Mouse (Mus musculus) B cell, adult 2 months (primary cell): Measurements from ENCODE around the gene Fhit.
"Not testable (repeated sequence)": the region's sequence is repeated elsewhere in the genome, so short reads cannot be mapped to it uniquely, and the experiment has no call there.

ENCODE experiments used
- DNase-seq, 2 experiments: peaks; one replicate each; pipeline ENCODE4 v3.0.0; 2022

The Fhit gene

GRCm38 (mm10) chr14:10917893-10918803 is 243.7 kb downstream of the Fhit start:
- DNase-seq: no peak

GRCm38 (mm10) chr14:10908011-10908410 is 253.8 kb downstream of the Fhit start:
- no peak for DNase-seq

- DNase-seq: no peak
These were observed 279.1 kb downstream of the Fhit start for GRCm38 (mm10) chr14:10882759-10883158.

- no peak for DNase-seq
These were observed 281.1 kb downstream of the Fhit start for GRCm38 (mm10) chr14:10880749-10881148.

GRCm38 (mm10) chr14:10874595-10875372 is 287.1 kb downstream of the Fhit start:
- DNase-seq: no peak

- DNase-seq: no peak
These were observed 304.2 kb downstream of the Fhit start for GRCm38 (mm10) chr14:10857606-10858005.

GRCm38 (mm10) chr14:10851936-10852335 is 309.9 kb downstream of the Fhit start:
- DNase-seq: no peak

GRCm38 (mm10) chr14:10836001-10836400 is 325.8 kb downstream of the Fhit start:
- DNase-seq: no peak

GRCm38 (mm10) chr14:10824819-10825218 is 337.0 kb downstream of the Fhit start:
- no peak for DNase-seq

- no peak for DNase-seq
These were observed 348.3 kb downstream of the Fhit start for GRCm38 (mm10) chr14:10813551-10813950.

- DNase-seq: no peak
These were observed 363.2 kb downstream of the Fhit start for GRCm38 (mm10) chr14:10798489-10799180.

GRCm38 (mm10) chr14:10797595-10797994 is 364.2 kb downstream of the Fhit start:
- no peak for DNase-seq

- DNase-seq: no peak
These were observed 366.2 kb downstream of the Fhit start for GRCm38 (mm10) chr14:10795498-10796075.

GRCm38 (mm10) chr14:10783929-10784328 is 377.9 kb downstream of the Fhit start:
- no peak for DNase-seq

- no peak for DNase-seq
These were observed 383.1 kb downstream of the Fhit start for GRCm38 (mm10) chr14:10778721-10779120.

- DNase-seq: not testable (repeated sequence)
These were observed 407.0 kb downstream of the Fhit start for GRCm38 (mm10) chr14:10754883-10755282.

GRCm38 (mm10) chr14:10738076-10738475 is 423.8 kb downstream of the Fhit start:
- no peak for DNase-seq

- DNase-seq: no peak
These were observed 439.3 kb downstream of the Fhit start for GRCm38 (mm10) chr14:10722525-10722924.

GRCm38 (mm10) chr14:10712916-10713315 is 448.9 kb downstream of the Fhit start:
- no peak for DNase-seq

- no peak for DNase-seq
These were observed 449.3 kb downstream of the Fhit start for GRCm38 (mm10) chr14:10712522-10712881.

GRCm38 (mm10) chr14:10711841-10712521 is 449.9 kb downstream of the Fhit start:
- no peak for DNase-seq

GRCm38 (mm10) chr14:10710796-10711311 is 451.0 kb downstream of the Fhit start:
- DNase-seq: no peak
